Mouse (Mus musculus) hindbrain, embryonic 13.5 days (tissue): ENCODE measurements around the gene Cryz. TPM values are rescaled to one million over a fixed set of nuclear protein-coding genes. Genes with fewer than 3 reads are reported as not detected.

ENCODE experiments used
- ATAC-seq: fragments of 200-750 bp; cut with Nextera tagmentation; 2 replicates; pipeline ENCODE4 v1.8.0; 2017; ENCODE audit warnings: moderate TSS enrichment; ENCODE audit not compliant: low FRiP score
- H3K27ac ChIP-seq: fragments of 300-500 bp; sonication (generic); 2 replicates; pipeline ENCODE4 v1.5.1; 2015; ENCODE audit warnings: inconsistent platforms, mild to moderate bottlenecking, moderate library complexity
- H3K27me3 ChIP-seq: fragments of 300-500 bp; sonication (generic); 2 replicates; pipeline ENCODE4 v1.6.1; 2015; ENCODE audit warnings: mild to moderate bottlenecking, inconsistent platforms
- H3K36me3 ChIP-seq: fragments of 300-500 bp; sonication (generic); 2 replicates; pipeline ENCODE4 v1.6.1; 2015; ENCODE audit warnings: mild to moderate bottlenecking, inconsistent platforms
- H3K4me1 ChIP-seq: fragments of 300-500 bp; sonication (generic); replicated peaks from 2 replicates; pipeline ENCODE4 v1.6.1; 2015; ENCODE audit warnings: inconsistent platforms
- H3K4me2 ChIP-seq: fragments of 300-500 bp; sonication (generic); 2 replicates; pipeline ENCODE4 v1.6.1; 2015; ENCODE audit warnings: inconsistent platforms, mild to moderate bottlenecking, moderate library complexity
- H3K4me3 ChIP-seq: fragments of 300-500 bp; sonication (generic); 2 replicates; pipeline ENCODE4 v1.5.1; 2015; ENCODE audit warnings: mild to moderate bottlenecking, inconsistent platforms
- H3K9ac ChIP-seq: fragments of 300-500 bp; sonication (generic); 2 replicates; pipeline ENCODE4 v1.6.1; 2015; ENCODE audit warnings: mild to moderate bottlenecking, inconsistent platforms
- H3K9me3 ChIP-seq: fragments of 300-500 bp; sonication (generic); 2 replicates; pipeline ENCODE4 v1.6.1; 2016; ENCODE audit warnings: inconsistent platforms
- WGBS: fragments of 180-500 bp; shearing (Covaris S2); methylation state at CpG from one replicate; pipeline ENCODE4 v1.1.7; 2015; 5-methylcytosine and 5-hydroxymethylcytosine counted together
- polyA plus RNA-seq: library from polyadenylated mRNA; unstranded; fragments of >200 nt; fragmentation: Nextera tagmentation; extraction: Ambion mirVana; gene quantifications from 2 replicates; pipeline ENCODE4 v1.2.1, GENCODE M21; 2015

Cryz gene
- polyA plus RNA-seq, 1 experiment from 2014 or later = 12.6 TPM

- WGBS = 97% methylated on average over 8 of the region's 8 CpGs
These were observed 18.6 kb upstream of the Cryz start for GRCm38 (mm10) chr3:154577895-154578294.

DNA sequence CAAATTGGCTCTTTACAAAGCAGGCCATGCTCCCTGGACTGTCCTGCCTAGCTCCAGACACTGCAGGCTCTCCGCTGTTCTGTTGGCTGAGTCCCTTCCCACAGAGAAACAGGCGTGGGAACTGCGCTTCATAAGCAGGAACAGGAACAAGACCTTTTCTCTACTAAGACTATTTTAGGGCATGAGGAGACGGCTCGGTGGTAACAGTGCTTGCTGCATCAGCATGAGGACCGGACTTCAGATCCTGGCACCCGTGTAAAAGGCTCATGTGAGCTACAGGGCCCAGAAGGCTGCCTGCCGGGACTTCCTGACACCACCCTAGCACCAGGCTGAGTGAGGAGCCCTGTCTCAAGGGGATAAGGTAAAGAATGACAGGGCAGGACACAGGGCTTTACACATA lies 12.2 kb upstream of the Cryz start:
- H3K9me3 ChIP-seq = no peaks in the 10 kb centered on the region
- H3K27me3 ChIP-seq = no peaks in the 10 kb centered on the region
- H3K27ac ChIP-seq = no peak overlapping the region
- peaks cover 57% of the 10 kb centered on the region for H3K36me3 ChIP-seq
- H3K9ac ChIP-seq = no peak overlapping the region
- WGBS = 92% methylated on average over 8 of the region's 8 CpGs
- no peak for ATAC-seq
- no peaks in the 10 kb centered on the region for H3K4me1 ChIP-seq
- no peak overlapping the region for H3K4me3 ChIP-seq
- no peak overlapping the region for H3K4me2 ChIP-seq

More at GRCm38 (mm10) chr3:154577895-154578294, 18.6 kb upstream of the Cryz start:
- H3K4me1 ChIP-seq = no peaks in the 10 kb centered on the region
- no peak overlapping the region for H3K9ac ChIP-seq
- no peaks in the 10 kb centered on the region for H3K27me3 ChIP-seq
- H3K9me3 ChIP-seq = no peaks in the 10 kb centered on the region
- H3K36me3 ChIP-seq = peaks cover 26% of the 10 kb centered on the region
- no peak for ATAC-seq
- no peak overlapping the region for H3K4me3 ChIP-seq
- H3K27ac ChIP-seq = no peak overlapping the region
- no peak overlapping the region for H3K4me2 ChIP-seq

DNA sequence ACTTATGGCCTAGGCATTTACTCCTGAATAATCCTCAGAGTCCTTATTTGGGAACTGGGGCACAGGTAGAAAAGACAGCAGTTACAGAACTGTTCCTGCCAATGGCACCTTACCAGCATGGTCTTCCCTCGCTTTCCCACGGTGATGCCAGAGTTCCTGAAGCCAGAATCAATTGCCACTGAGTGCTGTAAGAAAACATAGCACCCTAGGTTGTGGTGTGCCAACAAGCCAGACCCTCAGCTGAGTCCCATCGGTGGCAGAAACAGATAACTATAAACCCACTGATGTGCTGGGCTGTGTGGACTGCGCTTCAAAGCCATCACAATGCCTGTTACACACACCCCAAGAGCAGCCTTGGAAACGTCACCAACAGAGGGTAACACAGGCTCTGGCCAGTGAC lies 5.5 kb upstream of the Cryz start:
- Histone ChIP-seq H3K4me1 (no peaks in the 10 kb centered on the region), H3K27ac (no peak overlapping the region), H3K4me2 (no peak overlapping the region), H3K9ac (no peak overlapping the region), H3K4me3 (no peak overlapping the region), H3K9me3 (no peaks in the 10 kb centered on the region), H3K36me3 (peaks cover 72% of the 10 kb centered on the region), H3K27me3 (no peaks in the 10 kb centered on the region)
- WGBS = 94% methylated on average over 5 of the region's 5 CpGs
- no peak for ATAC-seq

DNA sequence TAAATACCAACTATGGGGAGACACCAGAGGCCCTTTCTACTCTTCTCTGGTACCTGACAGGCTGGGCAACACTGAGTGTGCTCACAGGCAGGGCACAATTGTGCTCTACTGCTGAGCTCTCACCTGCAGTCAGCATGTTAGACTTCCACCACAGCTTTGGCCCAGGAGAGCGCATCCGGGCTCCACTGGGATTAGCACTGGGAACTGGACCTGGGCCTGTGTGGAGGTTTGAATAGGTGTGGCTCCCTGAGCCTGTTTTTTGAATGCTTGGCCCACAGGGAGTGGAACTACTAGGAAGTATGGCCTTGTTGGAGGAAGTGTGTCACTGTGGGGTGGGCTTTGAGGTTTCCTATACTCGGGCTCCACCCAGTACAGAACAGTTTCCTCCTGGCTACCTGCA lies 4.9 kb upstream of the Cryz start:
- whole genome bisulfite sequencing = 95% methylated on average over 3 of the region's 3 CpGs
- Histone ChIP-seq H3K36me3 (peaks cover 68% of the 10 kb centered on the region), H3K27me3 (no peaks in the 10 kb centered on the region), H3K4me3 (no peak overlapping the region), H3K4me1 (peaks cover 4% of the 10 kb centered on the region; the same call in 1 of the 2 replicates), H3K27ac (no peak overlapping the region), H3K9me3 (no peaks in the 10 kb centered on the region), H3K9ac (no peak overlapping the region), H3K4me2 (no peak overlapping the region)
- ATAC-seq = no peak

- WGBS = 90% methylated on average over 6 of the region's 6 CpGs
- Histone ChIP-seq H3K27me3 (no peaks in the 10 kb centered on the region), H3K27ac (no peak overlapping the region), H3K4me3 (no peak overlapping the region), H3K4me2 (no peak overlapping the region), H3K9ac (no peak overlapping the region), H3K36me3 (peaks cover 48% of the 10 kb centered on the region), H3K4me1 (peaks cover 10% of the 10 kb centered on the region), H3K9me3 (no peaks in the 10 kb centered on the region)
- ATAC-seq = no peak
These were observed 2.9 kb upstream of the Cryz start for GRCm38 (mm10) chr3:154593596-154593995.

DNA sequence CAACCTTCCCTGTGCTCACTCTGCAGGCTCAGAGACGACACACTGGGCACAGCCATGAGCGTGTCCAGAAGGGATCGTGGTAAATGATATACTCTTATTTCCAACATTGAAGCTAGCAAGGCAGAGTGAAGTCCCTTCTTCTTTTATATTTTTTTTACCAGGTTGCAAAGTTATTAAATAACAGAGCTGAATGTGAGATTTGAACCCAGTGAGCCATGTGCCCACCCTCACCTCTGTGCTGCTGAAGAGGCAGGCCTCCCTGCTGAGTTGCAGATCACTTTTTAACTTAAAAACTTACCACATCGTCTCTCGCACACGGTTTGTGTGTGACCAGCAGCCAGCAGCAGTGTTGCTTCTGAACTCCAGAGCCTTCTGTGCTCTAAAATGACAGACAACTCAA lies 2.4 kb upstream of the Cryz start:
- 96% methylated on average over 6 of the region's 6 CpGs for WGBS
- Histone ChIP-seq H3K9ac (no peak overlapping the region), H3K4me3 (no peak overlapping the region), H3K36me3 (peaks cover 48% of the 10 kb centered on the region), H3K27ac (no peak overlapping the region), H3K4me2 (no peak overlapping the region), H3K4me1 (peaks cover 10% of the 10 kb centered on the region), H3K9me3 (no peaks in the 10 kb centered on the region), H3K27me3 (no peaks in the 10 kb centered on the region)
- no peak for ATAC-seq

GRCm38 (mm10) chr3:154596934-154597554 lies 533 bp downstream of the Cryz start, which contains the start of gene Tyw3:
Gene Tyw3, minus strand, starts transcription at chr3:154597104.
- Histone ChIP-seq H3K27ac (peak within 1 kb of the TSS; percentile 96), H3K4me2 (peak within 1 kb of the TSS; percentile 69), H3K9ac (peak within 1 kb of the TSS; percentile 86), H3K27me3 (no peaks in the 10 kb centered on the region), H3K9me3 (no peaks in the 10 kb centered on the region), H3K4me3 (peak within 1 kb of the TSS; percentile 79), H3K4me1 (peaks cover 10% of the 10 kb centered on the region), H3K36me3 (peaks cover 20% of the 10 kb centered on the region)
- under 1% methylated on average over 38 of the region's 38 CpGs for WGBS
- ATAC-seq = peak; percentile 98

DNA sequence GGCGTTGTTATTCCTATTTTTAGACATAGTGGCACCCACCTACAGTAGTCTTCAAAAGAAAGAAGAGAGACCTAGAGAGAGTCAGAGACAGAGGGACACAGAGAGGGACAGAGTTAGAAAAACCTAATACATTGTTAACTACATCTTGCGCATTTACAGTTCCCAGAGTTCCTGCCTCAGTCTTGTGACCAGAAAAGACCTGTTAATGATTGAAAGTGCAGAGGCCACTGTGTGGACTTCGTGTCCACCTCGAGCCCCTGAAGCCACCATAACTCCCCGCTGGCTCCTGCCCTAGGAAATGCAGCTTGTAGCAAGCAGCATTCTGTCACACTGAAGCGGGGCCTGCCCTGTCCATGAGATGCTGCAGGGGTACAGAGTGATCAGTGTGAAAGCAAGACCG lies 1.1 kb downstream of the Cryz start:
- 38% methylated on average over 7 of the region's 7 CpGs for WGBS
- ATAC-seq = no peak
- peak overlapping the region; percentile 9; the same call in 1 of the 2 replicates for H3K27ac ChIP-seq

DNA sequence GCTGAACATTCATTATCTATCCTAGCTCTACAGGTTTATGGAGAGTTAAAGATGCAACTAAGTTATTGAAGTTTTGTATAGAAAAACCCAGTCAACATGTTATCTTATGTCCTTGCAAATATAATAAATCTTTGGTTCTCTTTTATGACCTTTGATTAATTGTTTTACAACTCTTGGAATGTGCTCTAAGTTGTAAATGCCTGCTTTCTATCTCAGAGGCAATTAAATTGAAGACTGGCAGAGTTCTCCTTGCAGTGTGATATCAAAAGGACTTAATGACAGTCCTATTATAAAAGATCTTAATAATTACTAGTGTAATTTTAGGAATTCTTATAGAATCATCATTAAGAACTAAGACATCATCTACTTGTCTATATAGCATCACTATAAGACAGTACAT lies 5.6 kb downstream of the Cryz start:
- ATAC-seq = no peak
- no peak overlapping the region for H3K27ac ChIP-seq

More for the DNA sequence above, 1.1 kb downstream of the Cryz start:
- H3K4me3 ChIP-seq = peak overlapping the region; percentile 79
- H3K36me3 ChIP-seq = peaks cover 14% of the 10 kb centered on the region
- H3K9ac ChIP-seq = peak overlapping the region; percentile 86
- peaks cover 10% of the 10 kb centered on the region for H3K4me1 ChIP-seq
- no peaks in the 10 kb centered on the region for H3K9me3 ChIP-seq
- H3K27me3 ChIP-seq = no peaks in the 10 kb centered on the region
- peak overlapping the region; percentile 69 for H3K4me2 ChIP-seq

DNA sequence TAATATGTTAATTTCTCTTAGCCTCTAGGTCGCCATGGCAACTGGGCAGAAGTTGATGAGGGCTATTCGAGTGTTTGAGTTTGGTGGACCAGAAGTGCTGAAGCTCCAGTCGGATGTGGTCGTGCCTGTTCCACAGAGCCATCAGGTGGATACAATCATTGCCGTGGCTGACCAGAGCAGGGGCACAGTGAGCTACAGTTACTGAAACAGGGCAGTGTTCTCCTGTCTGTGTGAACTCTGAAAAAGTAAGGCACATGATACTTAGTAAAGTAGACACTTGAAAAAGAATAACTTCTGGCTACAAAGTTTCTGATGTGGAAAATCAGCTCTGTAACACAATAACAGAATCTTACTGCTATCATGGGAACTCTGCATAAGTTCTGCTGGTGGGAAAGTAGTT lies 8.4 kb downstream of the Cryz start:
- Histone ChIP-seq H3K27me3 (no peaks in the 10 kb centered on the region), H3K27ac (no peak overlapping the region), H3K4me2 (no peak overlapping the region), H3K9me3 (no peaks in the 10 kb centered on the region), H3K4me3 (no peak overlapping the region), H3K36me3 (peaks cover 8% of the 10 kb centered on the region; the same call in 1 of the 2 replicates), H3K9ac (no peak overlapping the region), H3K4me1 (no peaks in the 10 kb centered on the region)
- 62% methylated on average over 5 of the region's 5 CpGs for WGBS
- no peak for ATAC-seq

More for the DNA sequence above, 5.6 kb downstream of the Cryz start:
- H3K27me3 ChIP-seq = no peaks in the 10 kb centered on the region
- H3K36me3 ChIP-seq = peaks cover 4% of the 10 kb centered on the region; the same call in 1 of the 2 replicates
- no peaks in the 10 kb centered on the region for H3K9me3 ChIP-seq
- peaks cover 6% of the 10 kb centered on the region; the same call in 1 of the 2 replicates for H3K4me1 ChIP-seq
- no peak overlapping the region for H3K9ac ChIP-seq
- no peak overlapping the region for H3K4me3 ChIP-seq
- H3K4me2 ChIP-seq = no peak overlapping the region

GRCm38 (mm10) chr3:154607896-154608295 lies 11.4 kb downstream of the Cryz start:
- WGBS = 88% methylated on average over 1 of the region's 1 CpGs
- Histone ChIP-seq H3K9me3 (no peaks in the 10 kb centered on the region), H3K27ac (no peak overlapping the region), H3K4me1 (no peaks in the 10 kb centered on the region), H3K4me2 (no peak overlapping the region), H3K4me3 (no peak overlapping the region), H3K27me3 (no peaks in the 10 kb centered on the region), H3K36me3 (peaks cover 18% of the 10 kb centered on the region), H3K9ac (no peak overlapping the region)
- ATAC-seq = no peak

- Histone ChIP-seq H3K4me3 (no peak overlapping the region), H3K27me3 (no peaks in the 10 kb centered on the region), H3K27ac (no peak overlapping the region), H3K9me3 (no peaks in the 10 kb centered on the region), H3K4me1 (no peaks in the 10 kb centered on the region), H3K36me3 (peaks cover 14% of the 10 kb centered on the region), H3K9ac (no peak overlapping the region), H3K4me2 (no peak overlapping the region)
- whole genome bisulfite sequencing = 93% methylated on average over 3 of the region's 3 CpGs
- no peak for ATAC-seq
These were observed 15.4 kb downstream of the Cryz start for GRCm38 (mm10) chr3:154611888-154612287.

DNA sequence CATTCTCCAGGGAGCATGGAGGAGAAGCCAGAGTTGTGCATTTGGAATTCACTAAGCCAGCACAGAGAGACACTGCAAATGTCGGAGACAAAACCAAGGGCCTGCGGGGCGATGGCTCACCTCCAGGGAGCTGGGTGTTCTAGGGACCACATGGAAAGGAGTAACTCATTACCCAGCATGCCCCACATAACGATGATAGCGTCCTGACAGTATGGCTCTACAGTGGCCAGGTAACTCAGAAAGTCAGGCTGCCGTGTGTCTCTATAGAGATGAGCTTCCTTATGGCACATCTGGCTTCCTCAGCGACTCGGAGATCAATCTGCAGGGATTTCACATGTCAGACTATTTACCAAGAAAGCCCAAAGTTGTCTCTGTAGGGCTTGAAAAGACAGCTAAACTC lies 18.3 kb downstream of the Cryz start:
- no peaks in the 10 kb centered on the region for H3K9me3 ChIP-seq
- H3K4me1 ChIP-seq = no peaks in the 10 kb centered on the region
- no peaks in the 10 kb centered on the region for H3K27me3 ChIP-seq
- H3K9ac ChIP-seq = no peak overlapping the region
- no peak overlapping the region for H3K27ac ChIP-seq
- 89% methylated on average over 8 of the region's 8 CpGs for WGBS
- H3K36me3 ChIP-seq = peaks cover 10% of the 10 kb centered on the region
- no peak for ATAC-seq
- H3K4me3 ChIP-seq = no peak overlapping the region
- no peak overlapping the region for H3K4me2 ChIP-seq
